Mouse (Mus musculus) telencephalon, adult 2 months (tissue): ENCODE data around the gene Strip1.

ENCODE experiments used
- DNase-seq: peaks from one replicate; pipeline ENCODE4 v3.0.0-alpha.2; 2011; ENCODE audit warnings: low read depth, low spot score

Strip1 gene

GRCm38 (mm10) chr3:107627641-107628040 is 3.9 kb downstream of the Strip1 start:
- DNase-seq, result no peak

GRCm38 (mm10) chr3:107626751-107627150 is 4.7 kb downstream of the Strip1 start:
- no peak for DNase-seq

GRCm38 (mm10) chr3:107625536-107625935 is 6.0 kb downstream of the Strip1 start:
- DNase-seq, result no peak

GRCm38 (mm10) chr3:107624424-107624823 is 7.1 kb downstream of the Strip1 start:
- no peak for DNase-seq

GRCm38 (mm10) chr3:107622537-107622936 is 9.0 kb downstream of the Strip1 start:
- no peak for DNase-seq

GRCm38 (mm10) chr3:107621286-107622075 is 10.0 kb downstream of the Strip1 start:
- no peak for DNase-seq

- no peak for DNase-seq
Measured at GRCm38 (mm10) chr3:107619911-107620310, 11.6 kb downstream of the Strip1 start.

GRCm38 (mm10) chr3:107617800-107618199 is 13.7 kb downstream of the Strip1 start:
- no peak for DNase-seq

- DNase-seq, result no peak
Measured at GRCm38 (mm10) chr3:107612902-107613525, 18.5 kb downstream of the Strip1 start.

GRCm38 (mm10) chr3:107611394-107611793 is 20.1 kb downstream of the Strip1 start:
- DNase-seq, result no peak

GRCm38 (mm10) chr3:107609376-107609775 is 22.1 kb downstream of the Strip1 start:
- no peak for DNase-seq

- no peak for DNase-seq
Measured at GRCm38 (mm10) chr3:107608808-107609207, 22.7 kb downstream of the Strip1 start.

GRCm38 (mm10) chr3:107607221-107607620 is 24.3 kb downstream of the Strip1 start:
- no peak for DNase-seq

GRCm38 (mm10) chr3:107605304-107605703 is 26.2 kb downstream of the Strip1 start:
- no peak for DNase-seq

GRCm38 (mm10) chr3:107600127-107600526 is 31.4 kb downstream of the Strip1 start:
- no peak for DNase-seq

- DNase-seq, result no peak
Measured at GRCm38 (mm10) chr3:107597586-107598389, 33.7 kb downstream of the Strip1 start.

- no peak for DNase-seq
Measured at GRCm38 (mm10) chr3:107597134-107597533, 34.4 kb downstream of the Strip1 start.

- no peak for DNase-seq
Measured at GRCm38 (mm10) chr3:107596559-107596958, 34.9 kb downstream of the Strip1 start.

GRCm38 (mm10) chr3:107595938-107596461 is 35.5 kb downstream of the Strip1 start:
- DNase-seq, result no peak

GRCm38 (mm10) chr3:107595264-107595937 is 36.1 kb downstream of the Strip1 start:
- DNase-seq, result no peak

GRCm38 (mm10) chr3:107594662-107595263 is 36.7 kb downstream of the Strip1 start, which contains the start of gene Alx3:
Gene Alx3, plus strand, starts transcription at chr3:107595031.
- no peak for DNase-seq
